Comparison of ENCODE assay signal across 13 mouse cellular contexts in genomic region chr7:48131820-48132219, GRCm38 (mm10). TPM values are rescaled to one million over a fixed set of nuclear protein-coding genes. Genes with fewer than 3 reads are reported as not detected.
DNase-seq lines count a peak whose midpoint lies in the region; ATAC-seq and TF ChIP-seq lines count a peak whose summit lies in the region.
"Not testable (repeated sequence)": the region's sequence is repeated elsewhere in the genome, so short reads cannot be mapped to it uniquely, and the experiment has no call there.
"Had no signal": no experiment of that assay in that cellular context is flagged by ENCODE, and none has a peak within 500 bp of the region (broad histone marks: within the 10 kb centered on the region; RNA-seq: fewer than 3 reads in every experiment).

No protein-coding gene starts in this region.

- TF ChIP-seq CTCF in gastrocnemius, adult 2 months (IDR thresholded peaks at IDR 0.05) = not testable (repeated sequence)

- ATAC-seq in embryonic facial prominence, embryonic 12.5 days (ENCODE audit: insufficient number of reproducible peaks, insufficient read depth, low FRiP score, low TSS enrichment); hindbrain, embryonic 12.5 days (ENCODE audit: low FRiP score); lung, embryonic 15.5 days (ENCODE audit: borderline replicate concordance, extremely low read depth, low FRiP score, low TSS enrichment); neural tube, embryonic 11.5 days (ENCODE audit: insufficient read depth, low FRiP score, low TSS enrichment): not testable (repeated sequence)

- intact Hi-C loops in gastrocnemius, adult 2 months (cut with DNase I) = not testable (repeated sequence)

- H3K9me3 ChIP-seq in embryonic facial prominence, embryonic 12.5 days; hindbrain, embryonic 12.5 days (replicated peaks); limb, embryonic 10.5 days (replicated peaks); lung, embryonic 15.5 days; neural tube, embryonic 11.5 days (ENCODE audit: control insufficient read depth, low read length): not testable (repeated sequence)

- H3K4me2 ChIP-seq in embryonic facial prominence, embryonic 12.5 days (replicated peaks) = peak overlapping the region; percentile 39
- H3K4me2 ChIP-seq in hindbrain, embryonic 12.5 days (replicated peaks) = peak overlapping the region; percentile 52
- H3K4me2 ChIP-seq in lung, embryonic 15.5 days = peak overlapping the region; percentile 54
- peak overlapping the region; percentile 38 for H3K4me2 ChIP-seq in neural tube, embryonic 11.5 days (ENCODE audit: low read depth)

- DNase-seq in NIH3T3 (ENCODE audit: low read depth) = peak; percentile 11
- not testable (repeated sequence) for DNase-seq in gastrocnemius, adult 2 months
- peak; percentile 48 for DNase-seq in limb, embryonic 10.5 days (ENCODE audit: low spot score)
- DNase-seq in neural tube, embryonic 11.5 days (ENCODE audit: low spot score) = peak; percentile 36
- DNase-seq in telencephalon, adult 2 months (ENCODE audit: low read depth, low spot score) = peak; percentile 2

- WGBS in embryonic facial prominence, embryonic 12.5 days = 6% methylated on average over 11 of the region's 14 CpGs
- WGBS in hindbrain, embryonic 12.5 days = 1% methylated on average over 11 of the region's 14 CpGs
- 2% methylated on average over 11 of the region's 14 CpGs for WGBS in limb, embryonic 10.5 days
- WGBS in lung, embryonic 15.5 days = 0% methylated on average over 11 of the region's 14 CpGs
- 3% methylated on average over 11 of the region's 14 CpGs for WGBS in neural tube, embryonic 11.5 days

- H3K36me3 ChIP-seq in embryonic facial prominence, embryonic 12.5 days; hindbrain, embryonic 12.5 days; limb, embryonic 10.5 days; lung, embryonic 15.5 days; neural tube, embryonic 11.5 days (ENCODE audit: control insufficient read depth, insufficient read depth, low read length): not testable (repeated sequence)

- 0 out of 2 replicates have a peak overlapping the region, but pooled peaks have one; percentile 34 for H3K9ac ChIP-seq in embryonic facial prominence, embryonic 12.5 days
- 0 out of 2 replicates have a peak overlapping the region, but pooled peaks have one; percentile 41 for H3K9ac ChIP-seq in hindbrain, embryonic 12.5 days
- H3K9ac ChIP-seq in lung, embryonic 15.5 days = peak overlapping the region; percentile 59
- H3K9ac ChIP-seq in neural tube, embryonic 11.5 days (ENCODE audit: low read length) = peak overlapping the region; percentile 57

- H3K4me1 ChIP-seq in embryonic facial prominence, embryonic 12.5 days; hindbrain, embryonic 12.5 days; limb, embryonic 10.5 days; lung, embryonic 15.5 days; neural tube, embryonic 11.5 days (ENCODE audit: control insufficient read depth, insufficient read depth, low read length): not testable (repeated sequence)

- H3K27ac ChIP-seq in embryonic facial prominence, embryonic 12.5 days = peak overlapping the region; percentile 85
- peak overlapping the region; percentile 28; the same call in 1 of the 2 replicates for H3K27ac ChIP-seq in gastrocnemius, adult 2 months
- H3K27ac ChIP-seq in hindbrain, embryonic 12.5 days = 0 out of 2 replicates have a peak overlapping the region, but pooled peaks have one; percentile 74
- peak overlapping the region; percentile 82 for H3K27ac ChIP-seq in limb, embryonic 10.5 days
- H3K27ac ChIP-seq in lung, embryonic 15.5 days = peak overlapping the region; percentile 91
- not testable (repeated sequence) for H3K27ac ChIP-seq in neural tube, embryonic 11.5 days (ENCODE audit: low read depth, low read length)

- peak overlapping the region; percentile 32 for H3K4me3 ChIP-seq in embryonic facial prominence, embryonic 12.5 days
- H3K4me3 ChIP-seq in gastrocnemius, adult 2 months = peak overlapping the region; percentile 64
- peak overlapping the region; percentile 38 for H3K4me3 ChIP-seq in hindbrain, embryonic 12.5 days
- peak overlapping the region; percentile 45 for H3K4me3 ChIP-seq in limb, embryonic 10.5 days
- H3K4me3 ChIP-seq in lung, embryonic 15.5 days = peak overlapping the region; percentile 48
- H3K4me3 ChIP-seq in neural tube, embryonic 11.5 days (ENCODE audit: low read depth, low read length) = peak overlapping the region; percentile 23

- not testable (repeated sequence) for H3K27me3 ChIP-seq in embryonic facial prominence, embryonic 12.5 days; hindbrain, embryonic 12.5 days; limb, embryonic 10.5 days (ENCODE audit: low read depth, poor library complexity, severe bottlenecking); lung, embryonic 15.5 days; neural tube, embryonic 11.5 days (ENCODE audit: control insufficient read depth, insufficient read depth, low read length)

RNA-seq across cellular contexts. Expression of gene Mrgprb5, which starts 37.0 kb away (rescaled TPM):
- not detected in 2 replicates for polyA plus RNA-seq in embryonic facial prominence, embryonic 12.5 days (2016; fragmentation: Nextera tagmentation; extraction: Ambion mirVana)
- total RNA-seq in gastrocnemius, adult 2 months (2021) = not detected
- not detected in 2 replicates for polyA plus RNA-seq in hindbrain, embryonic 12.5 days (2016; fragmentation: Nextera tagmentation; extraction: Ambion mirVana)
- not detected in 2 replicates for polyA plus RNA-seq in limb, embryonic 10.5 days (2016; fragmentation: Nextera tagmentation; extraction: Ambion mirVana)
- polyA plus RNA-seq in lung, embryonic 15.5 days (2015; fragmentation: Nextera tagmentation; extraction: Ambion mirVana) = not detected in 2 replicates
- not detected in 2 replicates for polyA plus RNA-seq in neural tube, embryonic 11.5 days (2014; fragmentation: Nextera tagmentation; extraction: Ambion mirVana)
- total RNA-seq: adrenal gland, postnatal 10 days; gastrocnemius, postnatal 4 days; layer of hippocampus, postnatal 14 days had no signal
- polyA plus RNA-seq: erythroblast, embryonic 14.5 days; lung, adult 2 months had no signal
